Mouse (Mus musculus) spleen, adult 2 months (tissue): ENCODE measurements around the gene Smg6. TPM values are rescaled to one million over a fixed set of nuclear protein-coding genes. Genes with fewer than 3 reads are reported as not detected.

Experiments
- DNase-seq, 2 experiments: peaks; one replicate each; pipeline versions ENCODE4 v3.0.0 to v3.0.0-alpha.2; 2012 to 2021; ENCODE audit warnings: low spot score in 2 of 2, low read depth in 1 of 2
- H3K27ac ChIP-seq: fragments of 200-500 bp; 2 replicates; pipeline ENCODE4 v1.5.1; 2012; ENCODE audit warnings: low read length, inconsistent platforms; ENCODE audit not compliant: insufficient read depth
- H3K27me3 ChIP-seq: fragments of 200-500 bp; 2 replicates; pipeline ENCODE4 v1.6.1; 2012; ENCODE audit warnings: mild to moderate bottlenecking, moderate library complexity, low read length, inconsistent platforms; ENCODE audit not compliant: control insufficient read depth, insufficient read depth
- H3K36me3 ChIP-seq: fragments of 200-500 bp; 2 replicates; pipeline ENCODE4 v1.6.1; 2012; ENCODE audit warnings: mild to moderate bottlenecking, low read length, inconsistent platforms; ENCODE audit not compliant: control insufficient read depth, insufficient read depth
- H3K4me1 ChIP-seq: fragments of 200-500 bp; 2 replicates; pipeline ENCODE4 v1.6.1; 2011; ENCODE audit warnings: inconsistent platforms; ENCODE audit not compliant: control insufficient read depth, insufficient read depth, insufficient read length
- H3K4me3 ChIP-seq: fragments of 200-500 bp; 2 replicates; pipeline ENCODE4 v1.5.1; 2011; ENCODE audit warnings: mild to moderate bottlenecking, inconsistent platforms; ENCODE audit not compliant: insufficient read depth, insufficient read length; ENCODE audit errors: extremely low read depth
- CTCF ChIP-seq: fragments of 200-500 bp; IDR thresholded peaks from 2 replicates; pipeline ENCODE4 v1.5.1; 2011; ENCODE audit warnings: mild to moderate bottlenecking, inconsistent platforms; ENCODE audit not compliant: insufficient read depth, insufficient read length, insufficient replicate concordance; ENCODE audit errors: extremely low read depth
- POLR2A ChIP-seq: fragments of 200-500 bp; IDR thresholded peaks from 2 replicates; pipeline ENCODE4 v1.6.1; 2011; ENCODE audit warnings: low read depth, low read length, inconsistent platforms
- WGBS: fragments of 180-500 bp; shearing (Covaris S2); methylation state at CpG from one replicate; pipeline ENCODE4 v1.1.7; 2018; 5-methylcytosine and 5-hydroxymethylcytosine counted together
- polyA plus RNA-seq: library from polyadenylated mRNA; depleted of rRNA; stranded (reverse); fragments of >200 nt; gene quantifications from 2 replicates; pipeline ENCODE4 v1.2.3, GENCODE M21; 2012

Smg6 gene
- polyA plus RNA-seq, 1 experiment: 28.6 TPM

GRCm38 (mm10) chr11:75092159-75092558, 166.5 kb downstream of the Smg6 start:
- WGBS: 20% methylated on average over 3 of the region's 3 CpGs
- Histone ChIP-seq H3K27ac (peak overlapping the region; percentile 8; the same call in 1 of the 2 replicates), H3K4me1 (peaks cover 3% of the 10 kb centered on the region; the same call in 1 of the 2 replicates), H3K36me3 (no peaks in the 10 kb centered on the region), H3K27me3 (no peaks in the 10 kb centered on the region), H3K4me3 (no peak overlapping the region)
- DNase-seq: no peak
- TF ChIP-seq CTCF (no peak), POLR2A (no peak)

GRCm38 (mm10) chr11:75092656-75093055, 167.0 kb downstream of the Smg6 start:
- 67% methylated on average over 5 of the region's 5 CpGs for WGBS
- DNase-seq: peak in 1 of 2 experiments; percentile 6

GRCm38 (mm10) chr11:75094759-75095158, 169.1 kb downstream of the Smg6 start:
- no peaks in the 10 kb centered on the region; the same call in 1 of the 2 replicates for H3K36me3 ChIP-seq
- H3K27me3 ChIP-seq: no peaks in the 10 kb centered on the region
- H3K4me1 ChIP-seq: peaks cover 3% of the 10 kb centered on the region; the same call in 1 of the 2 replicates
- 96% methylated on average over 1 of the region's 1 CpGs for WGBS
- no peak for DNase-seq
- TF ChIP-seq POLR2A (no peak), CTCF (no peak)
- H3K27ac ChIP-seq: no peak overlapping the region
- no peak overlapping the region for H3K4me3 ChIP-seq

More at GRCm38 (mm10) chr11:75092656-75093055, 167.0 kb downstream of the Smg6 start:
- no peak overlapping the region for H3K4me3 ChIP-seq
- TF ChIP-seq POLR2A: no peak
- no peak for TF ChIP-seq CTCF
- H3K4me1 ChIP-seq: peaks cover 3% of the 10 kb centered on the region; the same call in 1 of the 2 replicates
- H3K27me3 ChIP-seq: no peaks in the 10 kb centered on the region
- H3K27ac ChIP-seq: no peak overlapping the region
- H3K36me3 ChIP-seq: no peaks in the 10 kb centered on the region; the same call in 1 of the 2 replicates

GRCm38 (mm10) chr11:75102763-75103339, 177.2 kb downstream of the Smg6 start:
- no peak for DNase-seq
- Histone ChIP-seq H3K27me3 (no peaks in the 10 kb centered on the region), H3K4me3 (no peak overlapping the region), H3K36me3 (0 out of 2 replicates have a peak, but pooled peaks cover 1% of the 10 kb centered on the region), H3K27ac (no peak overlapping the region), H3K4me1 (peaks cover 2% of the 10 kb centered on the region; the same call in 1 of the 2 replicates)
- TF ChIP-seq CTCF: no peak
- no peak for TF ChIP-seq POLR2A
- WGBS: 56% methylated on average over 5 of the region's 5 CpGs

GRCm38 (mm10) chr11:75106614-75107013, 181.0 kb downstream of the Smg6 start:
- H3K27me3 ChIP-seq: no peaks in the 10 kb centered on the region
- peak; percentile 7 to 8 for DNase-seq
- TF ChIP-seq CTCF: no peak
- no peak for TF ChIP-seq POLR2A
- 43% methylated on average over 5 of the region's 5 CpGs for WGBS
- 0 out of 2 replicates have a peak, but pooled peaks cover 1% of the 10 kb centered on the region for H3K36me3 ChIP-seq
- peaks cover 2% of the 10 kb centered on the region; the same call in 1 of the 2 replicates for H3K4me1 ChIP-seq
- H3K27ac ChIP-seq: no peak overlapping the region
- no peak overlapping the region for H3K4me3 ChIP-seq

- no peak for TF ChIP-seq POLR2A
- no peak for TF ChIP-seq CTCF
- no peaks in the 10 kb centered on the region for H3K4me1 ChIP-seq
- H3K4me3 ChIP-seq: no peak overlapping the region
- DNase-seq: no peak
- 0 out of 2 replicates have a peak overlapping the region, but pooled peaks have one; percentile 5 for H3K27ac ChIP-seq
- H3K27me3 ChIP-seq: no peaks in the 10 kb centered on the region
- H3K36me3 ChIP-seq: no peaks in the 10 kb centered on the region
Measured at GRCm38 (mm10) chr11:75108909-75109308, 183.3 kb downstream of the Smg6 start.

- Histone ChIP-seq H3K27me3 (no peaks in the 10 kb centered on the region), H3K4me3 (no peak overlapping the region), H3K4me1 (no peaks in the 10 kb centered on the region), H3K36me3 (peaks cover 1% of the 10 kb centered on the region; the same call in 1 of the 2 replicates), H3K27ac (no peak overlapping the region)
- WGBS: 52% methylated on average over 6 of the region's 6 CpGs
- no peak for DNase-seq
- TF ChIP-seq CTCF (no peak), POLR2A (no peak)
Measured at GRCm38 (mm10) chr11:75116379-75116778, 190.8 kb downstream of the Smg6 start.
